ENCODE assay signal across 15 mouse cellular contexts in genomic region chr11:94944295-94944694, GRCm38 (mm10). TPM values are rescaled to one million over a fixed set of nuclear protein-coding genes. Genes with fewer than 3 reads are reported as not detected.
A peak's percentile ranks its signal among the peaks of the same experiment; 100 is the strongest.
DNase-seq lines count a peak whose midpoint lies in the region; ATAC-seq and TF ChIP-seq lines count a peak whose summit lies in the region.
"Had no signal": no experiment of that assay in that cellular context is flagged by ENCODE, and none has a peak within 500 bp of the region (broad histone marks: within the 10 kb centered on the region; RNA-seq: fewer than 3 reads in every experiment).

No protein-coding gene starts in this region.

- H3K4me3 ChIP-seq in heart, embryonic 13.5 days: no peak overlapping the region
- H3K4me3 ChIP-seq in liver, embryonic 12.5 days: no peak overlapping the region
- no peak overlapping the region for H3K4me3 ChIP-seq in embryonic facial prominence, embryonic 14.5 days (ENCODE audit: low read depth, low read length)
- no peak overlapping the region for H3K4me3 ChIP-seq in stomach, postnatal 0 days (ENCODE audit: low read depth, low read length)

- peaks cover 97% of the 10 kb centered on the region for H3K36me3 ChIP-seq in heart, embryonic 13.5 days
- no peaks in the 10 kb centered on the region for H3K36me3 ChIP-seq in liver, embryonic 12.5 days
- peaks cover 100% of the 10 kb centered on the region for H3K36me3 ChIP-seq in embryonic facial prominence, embryonic 14.5 days (ENCODE audit: control insufficient read depth, insufficient read depth, low read length)
- H3K36me3 ChIP-seq in stomach, postnatal 0 days (ENCODE audit: control insufficient read depth, insufficient read depth, low read length): peaks cover 55% of the 10 kb centered on the region
- H3K36me3 ChIP-seq: G1E had no signal

- TF ChIP-seq EP300 in stomach, postnatal 0 days (optimal IDR thresholded peaks at IDR 0.05): no peak

- peak overlapping the region; percentile 86 for H3K27ac ChIP-seq in heart, embryonic 13.5 days (replicated peaks)
- H3K27ac ChIP-seq in liver, embryonic 12.5 days: peak overlapping the region; percentile 9; the same call in 1 of the 2 replicates
- peak overlapping the region; percentile 96 for H3K27ac ChIP-seq in embryonic facial prominence, embryonic 14.5 days (replicated peaks; ENCODE audit: low read depth, low read length)
- H3K27ac ChIP-seq in stomach, postnatal 0 days (replicated peaks): peak overlapping the region; percentile 1

- H3K4me2 ChIP-seq in heart, embryonic 13.5 days: no peak overlapping the region
- no peak overlapping the region for H3K4me2 ChIP-seq in liver, embryonic 12.5 days
- peak overlapping the region; percentile 13 for H3K4me2 ChIP-seq in embryonic facial prominence, embryonic 14.5 days (ENCODE audit: low read depth, low read length)
- no peak overlapping the region for H3K4me2 ChIP-seq in stomach, postnatal 0 days (replicated peaks; ENCODE audit: low read depth)

- peak; percentile 17; the same call in 1 of the 2 replicates for TF ChIP-seq CTCF in stomach, postnatal 0 days (IDR thresholded peaks at IDR 0.05; ENCODE audit: low read depth)

- peaks cover 24% of the 10 kb centered on the region for H3K4me1 ChIP-seq in heart, embryonic 13.5 days
- H3K4me1 ChIP-seq in liver, embryonic 12.5 days: no peaks in the 10 kb centered on the region
- no peaks in the 10 kb centered on the region for H3K4me1 ChIP-seq in embryonic facial prominence, embryonic 14.5 days (ENCODE audit: control insufficient read depth, insufficient read depth, low read length)
- H3K4me1 ChIP-seq in stomach, postnatal 0 days (replicated peaks; ENCODE audit: control insufficient read depth, insufficient read depth): 0 out of 2 replicates have a peak, but pooled peaks cover 2% of the 10 kb centered on the region

- no peaks in the 10 kb centered on the region for H3K9me3 ChIP-seq in heart, embryonic 13.5 days
- H3K9me3 ChIP-seq in liver, embryonic 12.5 days (replicated peaks): no peaks in the 10 kb centered on the region
- H3K9me3 ChIP-seq in embryonic facial prominence, embryonic 14.5 days (ENCODE audit: control insufficient read depth, low read length): no peaks in the 10 kb centered on the region
- no peaks in the 10 kb centered on the region for H3K9me3 ChIP-seq in stomach, postnatal 0 days (ENCODE audit: control insufficient read depth, low read length)
- H3K9me3 ChIP-seq: G1E had no signal

- 21% methylated on average over 8 of the region's 8 CpGs for WGBS in heart, embryonic 13.5 days
- 32% methylated on average over 8 of the region's 8 CpGs for WGBS in liver, embryonic 12.5 days (ENCODE audit: insufficient replicate concordance)
- 13% methylated on average over 8 of the region's 8 CpGs for WGBS in embryonic facial prominence, embryonic 14.5 days
- 34% methylated on average over 8 of the region's 8 CpGs for WGBS in stomach, postnatal 0 days

- intact Hi-C loops in heart, postnatal 14 days (cut with DNase I): loop anchor here (2.0 kb wide), 1 partner anchor 25 kb away; no protein-coding TSS in a partner anchor

- no peak for ATAC-seq in heart, embryonic 13.5 days (ENCODE audit: extremely low read depth, insufficient number of reproducible peaks, low FRiP score, low TSS enrichment)
- ATAC-seq in liver, embryonic 12.5 days: no peak
- no peak for ATAC-seq in embryonic facial prominence, embryonic 14.5 days (ENCODE audit: low read depth)
- no peak for ATAC-seq in stomach, postnatal 0 days (ENCODE audit: low FRiP score, low TSS enrichment)
- no peak for ATAC-seq in erythroblast, adult 5-6 weeks (replicated peaks; ENCODE audit: low FRiP score, poor library complexity, severe bottlenecking)
- ATAC-seq: forebrain, postnatal 0 days had no signal

- no peak for DNase-seq in heart, postnatal 14 days
- DNase-seq in liver: no peak
- DNase-seq in embryonic facial prominence, embryonic 14.5 days (ENCODE audit: low spot score): no peak
- DNase-seq in stomach, postnatal 0 days (ENCODE audit: low spot score): no peak
- DNase-seq in ovary, postnatal 10 days (ENCODE audit: low spot score): no peak
- DNase-seq: adrenal gland, postnatal 10 days; forebrain, postnatal 0 days; heart, postnatal 36 days; layer of hippocampus, adult 9-11 months; retina, postnatal 1 day had no signal

- H3K27me3 ChIP-seq in heart, embryonic 13.5 days (replicated peaks): peaks cover 75% of the 10 kb centered on the region
- peaks cover 92% of the 10 kb centered on the region for H3K27me3 ChIP-seq in liver, embryonic 12.5 days (replicated peaks)
- no peaks in the 10 kb centered on the region for H3K27me3 ChIP-seq in embryonic facial prominence, embryonic 14.5 days (replicated peaks; ENCODE audit: control insufficient read depth, insufficient read depth, low read length)
- no peaks in the 10 kb centered on the region for H3K27me3 ChIP-seq in stomach, postnatal 0 days (ENCODE audit: control insufficient read depth, insufficient read depth, low read length)

- 0 out of 2 replicates have a peak overlapping the region, but pooled peaks have one; percentile 26 for H3K9ac ChIP-seq in heart, embryonic 13.5 days
- H3K9ac ChIP-seq in liver, embryonic 12.5 days: no peak overlapping the region
- H3K9ac ChIP-seq in embryonic facial prominence, embryonic 14.5 days (ENCODE audit: low read depth, low read length): peak overlapping the region; percentile 26; the same call in 1 of the 2 replicates
- no peak overlapping the region for H3K9ac ChIP-seq in stomach, postnatal 0 days (ENCODE audit: low read length)
- H3K9ac ChIP-seq: forebrain, postnatal 0 days had no signal

RNA-seq across cellular contexts. Expression of gene Col1a1, which starts 8.3 kb away (rescaled TPM):
- polyA plus RNA-seq in heart, embryonic 13.5 days (2015; fragmentation: Nextera tagmentation; extraction: Ambion mirVana): 415 and 595 TPM in 2 replicates
- total RNA-seq in heart, postnatal 14 days (2021): 100 to 1,000 TPM; 475 to 551 TPM
- polyA plus RNA-seq in liver, embryonic 12.5 days (2016; fragmentation: Nextera tagmentation; extraction: Ambion mirVana): 135 and 153 TPM in 2 replicates
- 3,653 and 4,731 TPM in 2 replicates for polyA plus RNA-seq in embryonic facial prominence, embryonic 14.5 days (2014; fragmentation: Nextera tagmentation; extraction: Ambion mirVana)
- polyA plus RNA-seq in stomach, postnatal 0 days (2015; fragmentation: Nextera tagmentation; extraction: Ambion mirVana): 816 and 869 TPM in 2 replicates
- 0.21 TPM in 1 of 2 replicates, not detected in the other for total RNA-seq in erythroblast, adult 5-6 weeks (2015; ENCODE audit: low replicate concordance)
- total RNA-seq in erythroblast, adult 5-6 weeks (2017; ENCODE audit: low replicate concordance): 0.68 TPM in 1 of 2 replicates, not detected in the other
- total RNA-seq: monocyte, adult 5-6 weeks had no signal
- polyA plus RNA-seq: G1E had no signal

RNA-seq across cellular contexts. Expression of gene Hils1, which starts 23.1 kb away (rescaled TPM):
- polyA plus RNA-seq in heart, embryonic 13.5 days (2015; fragmentation: Nextera tagmentation; extraction: Ambion mirVana): 0.23 TPM in 1 of 2 replicates, not detected in the other
- not detected for total RNA-seq in heart, postnatal 14 days (2021)
- polyA plus RNA-seq in liver, embryonic 12.5 days (2016; fragmentation: Nextera tagmentation; extraction: Ambion mirVana): not detected in 2 replicates
- polyA plus RNA-seq in embryonic facial prominence, embryonic 14.5 days (2014; fragmentation: Nextera tagmentation; extraction: Ambion mirVana): 0.25 and 0.61 TPM in 2 replicates
- not detected in 2 replicates for polyA plus RNA-seq in stomach, postnatal 0 days (2015; fragmentation: Nextera tagmentation; extraction: Ambion mirVana)
- total RNA-seq in erythroblast, adult 5-6 weeks (2015; ENCODE audit: low replicate concordance): not detected in 2 replicates
- total RNA-seq in erythroblast, adult 5-6 weeks (2017; ENCODE audit: low replicate concordance): not detected in 2 replicates
- total RNA-seq: adrenal gland, postnatal 10 days; forebrain, postnatal 0 days; G1E; heart, postnatal 36 days had no signal
- polyA plus RNA-seq: forebrain, postnatal 0 days; G1E had no signal

RNA-seq across cellular contexts. Expression of gene Sgca, which starts 31.8 kb away (rescaled TPM):
- 27.0 and 29.2 TPM in 2 replicates for polyA plus RNA-seq in heart, embryonic 13.5 days (2015; fragmentation: Nextera tagmentation; extraction: Ambion mirVana)
- 100 to 1,000 TPM; 135 to 139 TPM for total RNA-seq in heart, postnatal 14 days (2021)
- polyA plus RNA-seq in liver, embryonic 12.5 days (2016; fragmentation: Nextera tagmentation; extraction: Ambion mirVana): 0.17 TPM in 1 of 2 replicates, not detected in the other
- 18.6 and 19.5 TPM in 2 replicates for polyA plus RNA-seq in embryonic facial prominence, embryonic 14.5 days (2014; fragmentation: Nextera tagmentation; extraction: Ambion mirVana)
- polyA plus RNA-seq in stomach, postnatal 0 days (2015; fragmentation: Nextera tagmentation; extraction: Ambion mirVana): 0.47 and 0.80 TPM in 2 replicates
- total RNA-seq in erythroblast, adult 5-6 weeks (2015; ENCODE audit: low replicate concordance): not detected in 2 replicates
- not detected in 2 replicates for total RNA-seq in erythroblast, adult 5-6 weeks (2017; ENCODE audit: low replicate concordance)
- total RNA-seq: forebrain, postnatal 0 days; monocyte, adult 5-6 weeks had no signal
- polyA plus RNA-seq: G1E had no signal

RNA-seq across cellular contexts. Expression of gene Ppp1r9b, which starts 46.5 kb away (rescaled TPM):
- 6.5 and 6.8 TPM in 2 replicates for polyA plus RNA-seq in heart, embryonic 13.5 days (2015; fragmentation: Nextera tagmentation; extraction: Ambion mirVana)
- 10 to 100 TPM; 50.5 to 52.1 TPM for total RNA-seq in heart, postnatal 14 days (2021)
- polyA plus RNA-seq in liver, embryonic 12.5 days (2016; fragmentation: Nextera tagmentation; extraction: Ambion mirVana): 13.4 and 14.1 TPM in 2 replicates
- 16.0 and 16.1 TPM in 2 replicates for polyA plus RNA-seq in embryonic facial prominence, embryonic 14.5 days (2014; fragmentation: Nextera tagmentation; extraction: Ambion mirVana)
- polyA plus RNA-seq in stomach, postnatal 0 days (2015; fragmentation: Nextera tagmentation; extraction: Ambion mirVana): 4.9 and 5.4 TPM in 2 replicates
- 21.9 and 30.7 TPM in 2 replicates for total RNA-seq in erythroblast, adult 5-6 weeks (2015; ENCODE audit: low replicate concordance)
- 41.1 and 45.2 TPM in 2 replicates for total RNA-seq in erythroblast, adult 5-6 weeks (2017; ENCODE audit: low replicate concordance)

Comparison
In these comparisons a context has a peak if more than half of its experiments do, and no peak if none do; other contexts are left out.
1. H3K27ac ChIP-seq: peak in every context shown above with its lines; median percentile 96 in embryonic facial prominence, embryonic 14.5 days; 86 in heart, embryonic 13.5 days; 9 in liver, embryonic 12.5 days; 1 in stomach, postnatal 0 days.
2. H3K9ac ChIP-seq: peak in heart, embryonic 13.5 days (single experiment) and embryonic facial prominence, embryonic 14.5 days (single experiment); none in liver, embryonic 12.5 days (single experiment) and stomach, postnatal 0 days (single experiment).
3. RNA of gene Sgca, which starts 31.8 kb away (polyA plus RNA-seq): 27.0 to 29.2 TPM in heart, embryonic 13.5 days and 18.6 to 19.5 TPM in embryonic facial prominence, embryonic 14.5 days; 0.47 to 0.80 TPM in stomach, postnatal 0 days and 0.17 TPM in liver, embryonic 12.5 days; every median in the first group is over 10 times any median in the second.